Mouse (Mus musculus) G1E (cell line): ENCODE data around the gene Anks6. TPM values are rescaled to one million over a fixed set of nuclear protein-coding genes. Genes with fewer than 3 reads are reported as not detected.

Experiments used
- ATAC-seq: 2 replicates; pipeline ENCODE4 v1.8.0; 2016; ENCODE audit warnings: mild to moderate bottlenecking; ENCODE audit not compliant: insufficient number of reproducible peaks, poor library complexity, low FRiP score, severe bottlenecking; ENCODE audit errors: extremely low read depth
- DNase-seq: peaks from one replicate; pipeline ENCODE4 v3.0.0; 2012; ENCODE audit warnings: low spot score
- H3K27me3 ChIP-seq: 2 replicates; pipeline ENCODE4 v1.6.1; 2012; ENCODE audit warnings: mild to moderate bottlenecking, low read length, inconsistent platforms; ENCODE audit not compliant: insufficient read depth
- H3K36me3 ChIP-seq: replicated peaks from 2 replicates; pipeline ENCODE3; 2012; ENCODE audit warnings: mild to moderate bottlenecking, inconsistent platforms
- H3K4me1 ChIP-seq: 2 replicates; pipeline ENCODE4 v1.6.1; 2012; ENCODE audit warnings: low read depth, low read length, inconsistent platforms, mixed read lengths; ENCODE audit not compliant: insufficient read depth
- H3K4me3 ChIP-seq: 2 replicates; pipeline ENCODE4 v1.5.1; 2012; ENCODE audit warnings: low read depth, mild to moderate bottlenecking, inconsistent platforms, low read length, moderate library complexity, mixed read lengths
- H3K9me3 ChIP-seq: replicated peaks from 2 replicates; pipeline ENCODE4 v1.6.1; 2012; ENCODE audit warnings: inconsistent platforms
- CTCF ChIP-seq: IDR thresholded peaks from 2 replicates; pipeline ENCODE4 v1.5.1; 2012; ENCODE audit warnings: low read depth, low read length, inconsistent platforms, mixed read lengths
- GATA1 ChIP-seq: IDR thresholded peaks from 2 replicates; pipeline ENCODE4 v1.6.1; 2012; ENCODE audit warnings: borderline replicate concordance, low read length, inconsistent platforms, mixed read lengths
- GATA2 ChIP-seq: IDR thresholded peaks from 2 replicates; pipeline ENCODE4 v1.6.1; 2012; ENCODE audit warnings: low read depth, low read length, inconsistent platforms, borderline replicate concordance
- POLR2AphosphoS5 ChIP-seq: IDR thresholded peaks from 2 replicates; pipeline ENCODE4 v1.6.1; 2012; ENCODE audit warnings: low read depth, low read length, inconsistent platforms; ENCODE audit not compliant: insufficient replicate concordance
- TAL1 ChIP-seq: conservative IDR thresholded peaks from 2 replicates; pipeline ENCODE4 v1.6.1; 2012; ENCODE audit warnings: low read depth, low read length, inconsistent platforms, mixed read lengths
- polyA plus RNA-seq: library from polyadenylated mRNA; stranded (reverse); fragments of >175 nt; gene quantifications from 2 replicates; pipeline ENCODE4 v1.2.3, GENCODE M21; 2012
- total RNA-seq, 2 experiments: library from RNA; stranded (forward) in 1 of 2; stranded (reverse) in 1 of 2; fragments of 200-1000 nt in 1 of 2; fragments of >200 nt in 1 of 2; fragmentation: Nextera tagmentation in 1 of 2; gene quantifications; 2 replicates each; pipeline ENCODE4 v1.2.3; 2014 to 2017

Anks6 gene
- total and polyA plus RNA-seq, 3 experiments = 0.44 TPM; not detected in 2

DNA sequence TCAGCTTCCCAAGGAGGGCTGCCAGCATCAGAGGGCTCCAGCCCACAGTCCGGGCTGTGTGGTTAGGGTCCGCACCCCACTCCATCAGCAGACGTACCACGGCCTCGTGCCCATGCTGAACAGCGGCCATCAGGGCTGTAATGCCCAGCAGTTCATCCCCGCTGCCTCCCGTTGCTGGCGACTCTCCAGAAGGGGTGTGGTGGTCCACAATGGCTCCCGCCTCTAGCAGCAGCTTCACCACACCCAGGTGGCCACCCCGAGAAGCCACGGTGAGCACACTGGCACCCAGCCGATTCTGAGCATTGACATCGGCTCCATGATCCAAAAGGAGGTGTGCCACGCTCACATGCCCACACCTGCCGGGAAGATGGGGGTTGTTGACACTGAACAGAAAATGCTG lies 8.0 kb downstream of the Anks6 start:
- peaks cover 2% of the 10 kb centered on the region; the same call in 1 of the 2 replicates for H3K27me3 ChIP-seq
- ATAC-seq = no peak
- DNase-seq = no peak

GRCm38 (mm10) chr4:47047765-47048164 lies 9.5 kb downstream of the Anks6 start:
- ATAC-seq = no peak
- Histone ChIP-seq H3K36me3 (no peaks in the 10 kb centered on the region), H3K27me3 (peaks cover 2% of the 10 kb centered on the region; the same call in 1 of the 2 replicates), H3K9me3 (peaks cover 90% of the 10 kb centered on the region), H3K4me1 (no peaks in the 10 kb centered on the region), H3K4me3 (no peak overlapping the region)
- no peak for DNase-seq
- no peak for TF ChIP-seq POLR2AphosphoS5
- TF ChIP-seq TAL1 = no peak
- no peak for TF ChIP-seq GATA2
- TF ChIP-seq GATA1 = no peak
- no peak for TF ChIP-seq CTCF

More for the DNA sequence above, 8.0 kb downstream of the Anks6 start:
- H3K4me3 ChIP-seq = peak overlapping the region; percentile 12; the same call in 1 of the 2 replicates
- TF ChIP-seq POLR2AphosphoS5 (no peak), CTCF (no peak), TAL1 (no peak), GATA2 (no peak)
- H3K9me3 ChIP-seq = peaks cover 85% of the 10 kb centered on the region
- no peaks in the 10 kb centered on the region for H3K4me1 ChIP-seq
- no peaks in the 10 kb centered on the region for H3K36me3 ChIP-seq

GRCm38 (mm10) chr4:47046974-47047373 lies 10.3 kb downstream of the Anks6 start:
- ATAC-seq (no peak), DNase-seq (no peak)
- no peak overlapping the region for H3K4me3 ChIP-seq
- no peaks in the 10 kb centered on the region for H3K4me1 ChIP-seq
- TF ChIP-seq POLR2AphosphoS5 (no peak), TAL1 (no peak), CTCF (no peak), GATA2 (no peak), GATA1 (no peak)
- peaks cover 86% of the 10 kb centered on the region for H3K9me3 ChIP-seq
- no peaks in the 10 kb centered on the region for H3K36me3 ChIP-seq
- peaks cover 2% of the 10 kb centered on the region; the same call in 1 of the 2 replicates for H3K27me3 ChIP-seq

GRCm38 (mm10) chr4:47043866-47044265 lies 13.4 kb downstream of the Anks6 start:
- Histone ChIP-seq H3K4me1 (no peaks in the 10 kb centered on the region), H3K27me3 (peaks cover 2% of the 10 kb centered on the region; the same call in 1 of the 2 replicates), H3K9me3 (peaks cover 87% of the 10 kb centered on the region), H3K4me3 (no peak overlapping the region), H3K36me3 (no peaks in the 10 kb centered on the region)
- DNase-seq (no peak), ATAC-seq (no peak)
- no peak for TF ChIP-seq CTCF
- no peak for TF ChIP-seq GATA2
- no peak for TF ChIP-seq POLR2AphosphoS5

- no peak for TF ChIP-seq GATA2
- no peak for TF ChIP-seq CTCF
- no peak for TF ChIP-seq GATA1
- ATAC-seq = no peak
Measured at GRCm38 (mm10) chr4:47039586-47039985, 17.6 kb downstream of the Anks6 start.

DNA sequence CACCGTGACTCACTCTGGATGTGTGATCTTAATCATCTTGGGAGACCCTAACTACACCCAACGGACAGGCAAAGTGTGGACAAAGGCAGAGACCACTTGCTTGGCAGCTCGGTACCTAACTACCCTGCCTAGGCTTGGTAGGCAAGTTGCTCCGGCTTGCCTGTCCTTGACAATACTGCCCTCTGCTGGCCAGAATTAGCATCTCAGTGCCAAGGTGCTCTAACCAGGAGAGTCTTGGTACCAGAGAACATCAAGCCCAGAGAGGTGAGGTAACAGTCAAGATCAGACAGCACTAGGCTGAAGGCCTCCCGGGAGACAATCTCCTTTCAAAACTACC lies 19.9 kb downstream of the Anks6 start:
- peaks cover 93% of the 10 kb centered on the region for H3K9me3 ChIP-seq
- no peaks in the 10 kb centered on the region for H3K27me3 ChIP-seq
- no peaks in the 10 kb centered on the region for H3K36me3 ChIP-seq
- ATAC-seq = no peak
- H3K4me1 ChIP-seq = no peaks in the 10 kb centered on the region
- H3K4me3 ChIP-seq = no peak overlapping the region
- peak; percentile 31; the same call in 1 of the 2 replicates for TF ChIP-seq CTCF
- TF ChIP-seq POLR2AphosphoS5 = no peak
- no peak for DNase-seq

More at GRCm38 (mm10) chr4:47039586-47039985, 17.6 kb downstream of the Anks6 start:
- no peaks in the 10 kb centered on the region; the same call in 1 of the 2 replicates for H3K27me3 ChIP-seq
- no peak for DNase-seq
- H3K4me3 ChIP-seq = no peak overlapping the region
- H3K9me3 ChIP-seq = peaks cover 91% of the 10 kb centered on the region
- H3K36me3 ChIP-seq = no peaks in the 10 kb centered on the region
- H3K4me1 ChIP-seq = no peaks in the 10 kb centered on the region
